10 mouse cellular contexts compared by ENCODE assay signal in the genomic region with DNA sequence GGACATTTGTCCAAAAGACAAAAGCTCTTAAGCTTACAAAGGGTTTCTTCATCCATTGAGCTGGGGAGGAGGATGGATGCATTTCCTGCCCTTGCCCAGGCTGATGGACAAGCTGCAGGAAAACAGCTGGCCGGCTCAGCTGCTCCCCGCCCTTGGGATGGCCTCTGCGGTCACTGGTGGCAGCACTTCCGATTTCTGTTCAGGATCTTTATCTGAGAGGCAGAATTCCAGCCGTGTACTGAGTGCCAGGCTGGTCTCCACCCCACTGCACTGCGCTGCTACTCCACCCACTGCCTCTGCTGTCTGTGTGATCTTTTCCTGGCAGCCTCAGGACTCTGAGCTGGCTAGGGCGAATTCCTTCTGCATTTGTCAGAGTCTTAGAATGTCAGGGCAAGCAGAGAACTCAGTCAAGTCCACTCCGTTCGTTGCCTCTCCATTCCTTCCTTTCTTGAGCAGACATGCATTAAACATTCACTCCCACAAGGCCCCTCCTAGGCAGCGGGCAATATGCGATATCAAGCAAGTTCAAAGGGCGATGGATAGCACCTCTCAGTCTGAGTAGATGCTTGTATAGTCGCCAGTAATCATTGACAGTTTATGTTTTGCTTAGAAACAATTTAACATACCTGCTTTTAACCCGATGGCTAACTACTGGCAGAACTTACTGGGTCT. TPM values are rescaled to one million over a fixed set of nuclear protein-coding genes. Genes with fewer than 3 reads are reported as not detected.
DNase-seq lines count a peak whose midpoint lies in the region; ATAC-seq and TF ChIP-seq lines count a peak whose summit lies in the region.
"Had no signal": no experiment of that assay in that cellular context is flagged by ENCODE, and none has a peak within 500 bp of the region (broad histone marks: within the 10 kb centered on the region; RNA-seq: fewer than 3 reads in every experiment).

No protein-coding gene starts in this region.

- WGBS in intestine, embryonic 14.5 days: 22% methylated on average over 14 of the region's 14 CpGs
- 13% methylated on average over 14 of the region's 14 CpGs for WGBS in lung, embryonic 16.5 days

- TF ChIP-seq CTCF in left cerebral cortex, adult 2 months (IDR thresholded peaks at IDR 0.05): no peak

- peak; percentile 87 for ATAC-seq in intestine, embryonic 14.5 days (replicated peaks; ENCODE audit: low FRiP score, low TSS enrichment, low read depth)
- ATAC-seq in lung, embryonic 16.5 days (ENCODE audit: low read depth): peak; percentile 95

- H3K9me3 ChIP-seq in intestine, embryonic 14.5 days (ENCODE audit: control insufficient read depth, low read length): no peaks in the 10 kb centered on the region
- no peaks in the 10 kb centered on the region for H3K9me3 ChIP-seq in lung, embryonic 16.5 days (ENCODE audit: control insufficient read depth, low read length)

- H3K36me3 ChIP-seq in intestine, embryonic 14.5 days (ENCODE audit: control insufficient read depth, insufficient read depth, low read length): no peaks in the 10 kb centered on the region
- no peaks in the 10 kb centered on the region for H3K36me3 ChIP-seq in lung, embryonic 16.5 days (ENCODE audit: control insufficient read depth, insufficient read depth, low read length)

- peak; percentile 52 for DNase-seq in ovary, postnatal 36 days (ENCODE audit: low spot score)
- no peak for DNase-seq in ovary, postnatal 14 days (ENCODE audit: low spot score)
- peak; percentile 90 for DNase-seq in fibroblast of lung, adult 2 months (ENCODE audit: low read depth)
- peak; percentile 70 for DNase-seq in intestine, embryonic 14.5 days (ENCODE audit: low spot score)
- peak; percentile 74 for DNase-seq in yolk sac, embryonic 10.5 days (ENCODE audit: low spot score)
- no peak for DNase-seq in left cerebral cortex, adult 2 months (ENCODE audit: extremely low spot score in 1 of 2, low spot score in 2 of 2)
- DNase-seq in frontal cortex, postnatal 14 days (ENCODE audit: low spot score in 2 of 2): no peak

- no peaks in the 10 kb centered on the region for H3K27me3 ChIP-seq in intestine, embryonic 14.5 days (replicated peaks; ENCODE audit: control insufficient read depth, insufficient read depth, low read length)
- H3K27me3 ChIP-seq in lung, embryonic 16.5 days (ENCODE audit: control insufficient read depth, insufficient read depth, low read depth, low read length): no peaks in the 10 kb centered on the region

- no peak overlapping the region for H3K4me3 ChIP-seq in intestine, embryonic 14.5 days (ENCODE audit: low read depth, low read length)
- H3K4me3 ChIP-seq in lung, embryonic 16.5 days (ENCODE audit: low read length): no peak overlapping the region
- H3K4me3 ChIP-seq in left cerebral cortex, adult 2 months: no peak overlapping the region

- peaks cover 14% of the 10 kb centered on the region for H3K4me1 ChIP-seq in intestine, embryonic 14.5 days (replicated peaks; ENCODE audit: control insufficient read depth, insufficient read depth, low read length)
- H3K4me1 ChIP-seq in lung, embryonic 16.5 days (replicated peaks; ENCODE audit: control insufficient read depth, insufficient read depth, low read length): peaks cover 16% of the 10 kb centered on the region

- no peak overlapping the region for H3K9ac ChIP-seq in intestine, embryonic 14.5 days (ENCODE audit: low read length)
- no peak overlapping the region for H3K9ac ChIP-seq in lung, embryonic 16.5 days (ENCODE audit: low read length)

- no peak overlapping the region; the same call in 1 of the 2 replicates for H3K27ac ChIP-seq in intestine, embryonic 14.5 days (ENCODE audit: low read depth)
- peak overlapping the region; percentile 85 for H3K27ac ChIP-seq in lung, embryonic 16.5 days (ENCODE audit: low read length)
- no peak overlapping the region for H3K27ac ChIP-seq in left cerebral cortex, adult 2 months

- intact Hi-C loops in left cerebral cortex, adult 2 months (cut with DNase I): no loop called here

- H3K4me2 ChIP-seq in intestine, embryonic 14.5 days (ENCODE audit: low read length): peak overlapping the region; percentile 33; the same call in 1 of the 2 replicates
- peak overlapping the region; percentile 38 for H3K4me2 ChIP-seq in lung, embryonic 16.5 days (ENCODE audit: low read depth, low read length)

RNA-seq across cellular contexts. Expression of a gene that starts 33.4 kb away (rescaled TPM):
- polyA plus RNA-seq in intestine, embryonic 14.5 days (2014; fragmentation: Nextera tagmentation; extraction: Ambion mirVana): 9.6 and 9.7 TPM in 2 replicates
- 10.0 and 12.4 TPM in 2 replicates for polyA plus RNA-seq in lung, embryonic 16.5 days (2015; fragmentation: Nextera tagmentation; extraction: Ambion mirVana)
- not detected for total RNA-seq in left cerebral cortex, adult 2 months (2021)
- total RNA-seq: left cerebral cortex, adult 18-20 months had no signal
- polyA plus RNA-seq: testis, adult 2 months had no signal

Comparison
In these comparisons a context has a peak if more than half of its experiments do, and no peak if none do; other contexts are left out.
1. DNase-seq: peak in ovary, postnatal 36 days (single experiment), fibroblast of lung, adult 2 months (single experiment), intestine, embryonic 14.5 days (single experiment) and yolk sac, embryonic 10.5 days (single experiment); none in ovary, postnatal 14 days (single experiment), left cerebral cortex, adult 2 months (0 of 2) and frontal cortex, postnatal 14 days (0 of 2).